Mouse (Mus musculus) lung, adult 18-20 months (tissue): ENCODE data around the gene Mta2.

Experiments used
- DNase-seq, 2 experiments: peaks; one replicate each; pipeline ENCODE4 v3.0.0; 2022; ENCODE audit warnings: mixed read lengths in 2 of 2

The Mta2 gene

GRCm38 (mm10) chr19:8992769-8993624 is 51.3 kb downstream of the Mta2 start:
- DNase-seq, result peak; percentile 90 to 93

- no peak for DNase-seq
Measured at GRCm38 (mm10) chr19:8993625-8993912, 51.9 kb downstream of the Mta2 start.

- no peak for DNase-seq
Measured at GRCm38 (mm10) chr19:8994813-8995607, 53.3 kb downstream of the Mta2 start.

- DNase-seq, result no peak
Measured at GRCm38 (mm10) chr19:8996601-8997000, 54.9 kb downstream of the Mta2 start.

GRCm38 (mm10) chr19:8997546-8997945 is 55.9 kb downstream of the Mta2 start:
- DNase-seq, result peak; percentile 95 to 97

GRCm38 (mm10) chr19:8998546-8998945 is 56.9 kb downstream of the Mta2 start:
- no peak for DNase-seq

GRCm38 (mm10) chr19:8999223-8999622 is 57.5 kb downstream of the Mta2 start:
- peak in 1 of 2 experiments; percentile 45 for DNase-seq
